Mouse (Mus musculus): ENCODE data around the gene Mgat4a.

Gene Mgat4a

DNA sequence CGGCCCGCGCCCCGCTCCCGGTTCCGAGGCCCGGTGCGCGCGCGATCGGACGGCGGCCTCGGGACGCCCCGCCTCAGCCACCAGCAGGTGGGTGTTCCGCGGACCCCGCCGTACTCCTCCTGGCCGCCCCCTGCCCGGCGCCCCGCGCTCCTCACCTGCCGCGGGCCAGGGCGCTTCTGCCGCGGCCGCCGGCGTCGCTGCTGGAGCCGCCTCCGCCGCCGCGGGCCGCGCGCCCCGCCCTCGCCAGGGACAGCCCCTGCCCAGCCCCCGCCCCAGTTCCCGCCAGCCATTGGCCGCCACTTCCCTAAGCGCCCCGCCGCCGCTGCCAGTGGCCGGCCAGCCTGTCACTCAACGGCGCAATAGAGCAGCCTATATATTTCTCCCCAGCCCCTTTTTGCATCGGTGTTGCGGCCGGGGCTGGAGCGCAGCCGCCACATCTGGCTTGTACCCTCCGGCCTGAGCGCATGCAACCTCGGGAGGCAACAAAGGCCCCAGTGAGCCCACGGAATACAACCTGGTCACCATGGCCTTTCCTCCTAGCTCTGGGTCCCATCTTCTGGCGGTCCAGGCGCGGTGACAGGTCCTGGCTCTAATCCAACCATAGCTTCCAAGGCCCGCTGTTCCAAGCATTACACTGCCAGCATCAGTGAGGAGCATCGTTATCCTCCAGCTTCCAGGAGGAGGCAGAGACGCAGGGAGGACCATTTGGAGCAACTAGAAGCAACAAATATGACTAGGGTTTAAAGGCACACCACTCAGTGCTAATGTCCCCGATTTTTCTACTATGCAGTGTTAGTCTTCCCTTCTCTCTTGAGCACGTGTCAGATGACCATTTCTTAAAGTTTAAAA is at the start of gene Mgat4a:
Gene Mgat4a, minus strand, starts transcription at position 207 of the 849 bp plus-strand sequence.
- peak; percentile 94 to 97 for DNase-seq

DNA sequence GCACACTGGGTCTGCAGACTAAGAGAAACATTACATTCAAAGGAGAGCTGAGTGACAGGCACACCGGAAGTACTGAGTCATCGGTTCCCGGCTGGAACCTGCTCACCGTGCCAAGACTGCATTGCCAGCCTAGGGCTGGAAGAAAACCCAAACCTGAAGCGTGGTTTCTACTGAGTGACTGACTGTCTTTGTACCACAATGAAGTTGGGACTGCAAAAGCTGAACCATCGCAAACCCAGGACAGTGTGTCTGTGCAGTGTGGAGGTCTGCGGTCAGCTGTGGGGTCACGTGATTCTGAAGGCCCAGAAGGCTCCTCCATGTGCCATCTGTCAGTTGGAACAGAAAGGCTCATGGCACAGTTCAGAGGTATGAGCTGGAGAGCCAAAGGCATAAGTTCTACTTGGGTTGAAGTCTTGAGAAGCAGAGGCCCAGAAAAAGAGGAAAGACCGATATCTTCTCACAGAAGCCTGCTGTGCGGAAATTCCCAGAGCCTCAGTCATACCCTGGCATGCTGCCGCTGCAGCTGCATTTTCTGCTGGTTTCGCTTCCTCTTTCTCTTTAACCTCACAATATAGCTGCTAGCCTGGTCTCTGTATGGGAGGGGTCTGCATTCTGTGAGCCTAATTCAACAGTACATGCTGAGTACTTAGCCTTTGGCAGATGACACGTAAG is 45.1 kb upstream of the Mgat4a start:
- peak; percentile 76 to 80 for DNase-seq

DNA sequence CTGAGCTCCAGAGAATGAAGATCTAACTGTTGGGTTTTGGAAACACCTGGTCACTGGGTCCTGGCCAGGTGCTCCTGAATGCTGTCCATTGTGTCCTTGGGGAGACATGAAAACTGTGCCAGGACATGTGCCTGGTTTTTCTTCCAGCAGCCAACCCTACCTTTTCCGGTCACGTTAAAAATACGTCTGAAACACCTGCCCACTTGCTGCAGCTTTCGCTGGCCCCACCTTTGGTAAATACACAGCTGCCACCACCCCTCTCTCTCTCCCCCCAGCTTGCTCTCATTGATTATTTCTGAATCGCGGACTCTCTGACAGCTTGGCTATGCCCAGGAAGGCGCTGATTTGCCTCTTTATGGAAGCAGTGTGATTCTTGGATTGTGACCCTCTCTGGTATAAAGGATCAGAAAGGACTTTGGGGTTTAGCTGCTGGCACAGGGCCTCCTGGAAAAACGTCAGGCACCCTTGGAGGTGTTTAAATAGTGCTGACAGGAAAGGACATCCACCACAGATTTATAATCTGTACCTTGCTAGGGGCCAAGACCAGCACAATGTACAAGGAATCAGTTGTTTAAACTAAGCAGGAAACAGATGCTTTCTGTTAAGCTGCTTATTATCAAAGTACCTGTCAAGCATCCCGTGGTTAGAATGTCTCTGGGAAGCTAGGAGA is 43.1 kb upstream of the Mgat4a start:
- peak; percentile 15 to 28 for DNase-seq

DNA sequence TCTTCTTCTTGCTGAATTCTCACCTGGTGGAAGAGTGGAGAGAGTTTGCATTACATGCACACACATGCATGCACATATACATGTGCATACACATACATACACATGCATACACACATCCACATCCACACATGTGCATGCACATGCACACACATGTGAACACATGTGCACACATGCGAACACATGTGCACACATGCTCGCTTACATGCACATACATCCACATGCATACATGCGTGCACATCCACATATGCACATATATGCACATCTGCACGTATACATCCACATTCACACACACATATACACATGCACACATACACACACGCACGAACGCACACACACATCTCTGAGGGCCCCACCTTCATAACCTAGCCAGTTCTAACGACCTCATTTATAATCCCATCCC is 42.4 kb upstream of the Mgat4a start:
- DNase-seq = no peak

DNA sequence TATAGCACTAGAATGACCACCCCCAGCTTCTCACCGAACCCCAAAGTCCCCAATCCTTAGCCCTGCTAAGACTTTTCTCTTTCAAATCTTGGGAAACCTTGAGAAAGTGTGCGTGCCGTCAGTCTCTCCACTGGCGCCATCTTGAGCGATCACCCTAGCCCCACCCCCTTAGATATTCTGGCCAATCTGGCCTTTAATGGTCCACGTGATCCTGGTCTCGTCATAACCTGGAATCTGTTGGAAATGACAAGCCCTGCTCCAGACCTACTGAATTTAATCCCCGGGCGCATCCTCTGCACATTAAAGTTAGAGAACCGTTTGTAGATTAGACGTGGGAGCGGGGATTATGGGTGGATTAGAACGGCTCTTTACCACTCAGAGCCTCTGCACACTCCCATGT is 38.9 kb upstream of the Mgat4a start:
- DNase-seq = no peak

DNA sequence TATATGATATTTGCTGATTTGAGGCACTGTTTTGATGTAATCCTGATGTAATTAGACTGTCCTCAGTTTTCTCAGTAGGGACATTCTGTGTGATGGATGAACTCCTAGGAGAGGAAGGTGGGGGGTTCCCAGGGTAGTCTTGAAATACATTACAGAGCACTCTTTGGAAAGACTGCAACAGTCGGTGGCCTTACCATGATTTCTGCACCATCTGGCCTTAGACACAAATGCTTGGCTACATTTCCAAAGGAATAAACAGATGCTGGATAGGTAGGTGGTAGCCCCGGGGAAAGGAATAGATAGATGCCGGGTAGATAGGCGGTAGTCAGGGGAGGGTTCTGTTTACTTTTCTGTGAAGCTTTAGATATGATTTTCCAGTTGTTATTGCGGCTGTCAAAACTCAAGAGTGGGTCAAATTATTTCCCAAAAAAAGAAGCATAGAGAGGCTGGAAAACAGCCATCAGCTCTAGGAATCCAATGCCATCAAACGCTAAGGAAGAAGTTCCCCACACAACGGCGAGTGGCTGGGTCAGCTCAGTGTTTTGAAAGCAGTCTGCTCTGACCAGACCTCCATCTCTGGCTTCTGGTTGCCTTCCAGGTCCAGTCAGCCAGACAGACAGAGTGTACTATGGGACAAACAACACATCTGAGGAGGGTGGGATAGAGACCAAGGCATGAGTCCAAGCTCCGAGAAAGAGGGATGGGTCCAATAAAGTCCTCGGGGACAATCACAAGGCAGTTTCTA is 31.9 kb upstream of the Mgat4a start:
- peak; percentile 33 to 46 for DNase-seq

- no peak for DNase-seq
Measured at GRCm38 (mm10) chr1:37568379-37568778, 27.6 kb upstream of the Mgat4a start.

- no peak for DNase-seq
Measured at GRCm38 (mm10) chr1:37566754-37567153, 25.9 kb upstream of the Mgat4a start.

DNA sequence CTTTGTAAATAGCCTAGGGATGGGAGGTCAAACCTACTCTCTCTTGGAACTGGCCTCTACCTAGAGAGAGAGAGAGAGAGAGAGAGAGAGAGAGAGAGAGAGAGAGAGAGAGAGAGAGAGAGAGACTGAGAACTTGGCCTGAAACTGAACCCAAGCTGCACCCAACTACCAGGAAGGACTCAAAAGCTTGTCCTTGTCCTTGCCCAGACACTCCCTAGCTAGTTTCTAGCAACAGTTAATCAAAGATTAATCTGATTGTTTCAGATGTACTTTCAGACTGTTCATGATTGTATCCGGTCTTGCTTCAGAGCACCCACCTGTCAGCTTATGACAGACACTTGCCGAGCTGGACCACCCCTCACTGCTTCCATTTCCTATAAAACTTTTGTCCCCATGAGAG is 25.5 kb upstream of the Mgat4a start:
- no peak for DNase-seq

GRCm38 (mm10) chr1:37565396-37565795 is 24.6 kb upstream of the Mgat4a start:
- DNase-seq = no peak

GRCm38 (mm10) chr1:37561955-37562354 is 21.1 kb upstream of the Mgat4a start:
- no peak for DNase-seq

GRCm38 (mm10) chr1:37560356-37560755 is 19.5 kb upstream of the Mgat4a start:
- DNase-seq = peak in 1 of 2 experiments; percentile 25

DNA sequence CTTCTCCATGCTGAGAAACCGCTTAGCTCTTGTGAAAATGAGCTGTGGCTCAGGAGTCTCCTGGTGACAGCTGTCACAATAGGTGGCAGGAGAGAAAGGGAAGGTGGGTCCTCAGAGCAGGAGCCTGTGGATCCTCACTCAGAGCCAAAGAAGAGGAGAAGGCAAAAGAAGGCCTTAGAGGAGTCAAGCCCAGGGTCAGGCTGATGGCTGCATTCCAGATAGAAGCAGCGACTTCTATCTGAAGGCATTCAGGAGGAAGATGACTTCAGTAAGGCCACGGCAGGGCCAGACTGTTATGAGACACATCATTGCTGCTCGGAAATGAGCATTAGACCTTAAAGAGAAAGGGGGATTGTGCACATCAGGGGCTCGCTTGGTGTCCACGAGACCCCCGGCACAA is 11.2 kb upstream of the Mgat4a start:
- no peak for DNase-seq

GRCm38 (mm10) chr1:37549501-37549900 is 8.7 kb upstream of the Mgat4a start:
- no peak for DNase-seq

DNA sequence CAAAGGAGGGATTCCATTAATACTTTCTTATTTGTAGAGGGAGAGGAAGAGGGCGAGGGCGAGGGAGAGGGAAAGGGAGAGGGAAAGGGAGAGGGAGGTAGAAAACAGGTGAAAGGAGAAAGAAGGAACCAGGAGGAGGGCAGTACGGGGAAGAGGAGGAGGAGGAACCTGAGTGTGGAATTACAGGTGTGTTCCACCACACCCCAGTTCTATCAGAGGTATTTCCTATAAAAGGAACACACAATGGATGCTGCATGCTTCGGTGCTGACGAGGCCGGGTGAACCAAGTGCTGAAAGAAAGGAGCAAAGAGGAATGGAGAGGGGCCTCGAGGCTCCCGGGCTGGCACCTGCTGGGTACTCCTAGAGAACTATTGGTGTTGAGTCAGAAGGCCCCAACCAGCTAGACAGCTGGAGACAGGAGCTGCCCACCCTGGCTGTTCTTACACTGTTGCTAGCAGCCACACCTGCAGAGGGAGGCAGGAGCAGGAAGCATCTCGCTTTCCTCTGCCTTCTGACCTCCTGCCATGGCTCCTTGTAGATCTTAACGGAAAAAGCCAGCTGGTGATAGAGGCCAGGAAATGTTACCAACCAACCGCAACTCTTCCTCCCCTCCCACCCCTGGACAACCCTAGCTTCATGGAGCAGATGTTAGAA is 5.7 kb upstream of the Mgat4a start:
- no peak for DNase-seq

- no peak for DNase-seq
Measured at GRCm38 (mm10) chr1:37544251-37544650, 3.4 kb upstream of the Mgat4a start.

DNA sequence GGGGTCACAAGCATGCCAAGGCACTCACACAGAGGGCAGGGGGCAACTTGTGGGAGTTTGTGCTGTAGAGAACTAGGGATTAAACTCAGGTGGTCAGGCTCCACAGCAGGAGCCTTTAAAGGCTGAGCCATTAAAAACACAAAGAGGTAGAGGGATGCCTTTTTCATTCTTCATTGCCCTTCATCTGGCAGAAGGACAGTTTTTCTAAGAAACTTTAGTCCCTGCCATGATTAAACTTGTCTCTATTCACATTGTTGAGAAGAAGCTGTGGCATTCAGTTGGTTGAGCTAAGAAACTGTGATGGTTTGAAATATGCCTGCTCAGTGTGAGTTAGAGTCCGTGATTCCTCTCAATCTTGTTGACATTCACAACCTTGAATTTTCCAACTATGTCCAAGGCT is 2.2 kb upstream of the Mgat4a start:
- DNase-seq = no peak

DNA sequence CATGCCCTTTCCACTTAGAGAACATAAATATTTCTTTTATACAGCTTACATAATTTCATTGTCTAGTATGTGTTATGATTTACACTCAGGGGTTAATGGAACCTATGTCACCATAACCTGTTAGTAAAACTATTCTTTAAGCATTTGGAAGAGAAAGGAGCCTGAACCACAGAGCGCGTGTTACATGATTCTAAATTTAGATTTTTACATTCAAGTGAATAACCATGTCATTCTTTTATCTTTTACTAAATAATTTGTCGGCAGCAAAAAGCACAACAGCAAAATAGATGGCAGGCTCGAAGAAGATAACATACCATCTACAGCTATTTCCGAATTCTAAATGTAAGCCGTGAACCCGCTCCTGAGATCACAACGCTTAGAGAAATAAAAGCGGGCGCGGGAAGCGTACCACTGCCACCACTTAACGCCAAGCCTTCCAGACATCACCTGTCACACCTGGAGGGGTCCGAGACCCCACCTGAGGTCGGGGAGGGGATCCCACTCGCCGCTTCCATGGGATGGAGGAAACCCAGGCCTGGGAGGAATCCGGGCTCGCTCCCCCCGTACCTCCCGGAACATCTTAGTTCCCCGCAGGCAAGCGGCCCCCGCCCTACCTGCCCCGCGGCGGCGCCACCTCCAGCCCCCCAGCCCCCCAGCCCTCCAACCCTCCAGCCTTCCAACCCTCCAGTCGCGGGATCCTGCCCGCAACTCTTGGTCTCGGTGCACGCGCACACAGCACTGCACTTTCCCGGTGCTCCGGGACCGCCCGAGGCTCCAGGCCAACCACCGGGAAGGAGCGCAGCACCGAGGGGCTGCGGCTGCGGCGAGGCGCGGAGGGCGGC is 627 bp downstream of the Mgat4a start:
- no peak for DNase-seq

DNA sequence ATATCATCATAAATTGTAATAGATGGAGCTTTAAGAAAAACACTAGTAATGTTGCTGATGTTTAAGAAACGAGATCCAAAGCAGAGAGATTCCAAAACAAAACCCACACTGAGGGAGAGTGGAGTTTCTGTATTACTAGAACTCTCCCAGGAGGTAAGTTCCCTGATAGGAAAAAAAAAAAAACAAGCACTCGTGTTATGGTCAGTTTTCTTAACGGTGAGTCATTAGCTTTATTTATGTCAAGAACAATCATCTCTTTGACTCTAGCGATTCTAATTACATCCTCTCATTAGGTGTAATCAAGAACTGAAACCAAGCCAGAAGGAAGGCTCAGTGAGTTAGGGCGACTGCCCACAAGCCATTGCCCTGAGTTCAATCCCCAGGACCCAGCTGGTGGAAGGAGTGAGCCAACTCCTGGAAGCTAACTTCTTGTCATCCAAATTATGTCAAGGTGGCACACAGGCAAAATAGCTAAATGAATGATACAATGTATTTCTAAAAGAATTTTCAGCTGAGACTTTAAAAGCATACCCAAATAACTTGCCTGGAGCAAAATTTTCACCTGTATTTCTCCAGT is 6.2 kb downstream of the Mgat4a start:
- no peak for DNase-seq

DNA sequence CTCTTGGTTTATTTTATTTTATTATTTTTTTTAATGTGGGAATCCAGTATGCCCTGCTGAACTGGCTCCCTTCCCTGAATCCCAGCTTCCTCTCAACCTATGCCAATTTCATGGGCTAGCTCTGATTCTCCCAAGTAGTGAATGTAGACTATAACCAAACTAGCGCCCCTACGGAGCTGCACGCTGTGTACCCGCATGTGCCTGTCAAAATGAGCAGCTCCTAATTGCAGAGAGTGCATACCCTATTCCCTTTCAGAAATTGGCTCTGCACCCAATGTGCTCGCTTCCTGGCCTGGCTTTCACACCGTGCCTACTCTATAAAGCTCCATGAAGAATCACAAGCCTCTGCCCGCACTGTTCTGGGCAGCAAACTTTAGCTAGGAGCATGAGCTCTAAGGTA is 7.6 kb downstream of the Mgat4a start:
- DNase-seq = peak; percentile 39 to 48

DNA sequence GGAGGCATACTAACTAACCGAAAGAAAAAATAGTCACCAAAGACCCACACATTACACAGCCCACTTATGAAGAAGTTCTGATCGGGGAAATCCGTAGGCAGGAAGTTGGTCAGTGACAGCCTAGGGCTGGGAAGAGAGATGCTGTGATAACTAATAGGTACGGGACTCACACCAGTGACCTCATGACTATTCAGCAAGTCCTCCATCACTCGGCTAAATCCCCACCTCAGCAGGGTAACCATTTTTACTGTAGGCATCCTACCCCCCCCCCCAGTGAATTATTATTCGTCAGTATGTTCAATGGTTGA is 8.3 kb downstream of the Mgat4a start:
- DNase-seq = no peak
